Mouse (Mus musculus) left cerebral cortex, postnatal 4 days (tissue): ENCODE measurements around the gene Aebp2. TPM values are rescaled to one million over a fixed set of nuclear protein-coding genes. Genes with fewer than 3 reads are reported as not detected.

Source experiments
- DNase-seq: peaks from one replicate; pipeline ENCODE4 v3.0.0-alpha.2; 2022
- intact Hi-C: fragments of 180-260 bp; cut with DNase I; formaldehyde crosslinking; loops from one replicate; pipeline ENCODE4 v1.15.1; 2025
- total RNA-seq, 2 experiments: library from RNA; stranded (reverse); gene quantifications; 2 replicates each; pipeline ENCODE4 v1.2.3; 2021

Gene Aebp2
- total RNA-seq, 2 experiments from 2014 or later: 42.3 to 42.8 TPM

- intact Hi-C loops: no loop called here
- DNase-seq: no peak
Measured at GRCm38 (mm10) chr6:140605732-140606131, 16.7 kb upstream of the Aebp2 start.

- intact Hi-C loops: no loop called here
- DNase-seq: no peak
Measured at GRCm38 (mm10) chr6:140606534-140606933, 15.9 kb upstream of the Aebp2 start.

- DNase-seq: no peak
- intact Hi-C loops: no loop called here
Measured at GRCm38 (mm10) chr6:140608666-140609065, 13.8 kb upstream of the Aebp2 start.

- intact Hi-C loops: no loop called here
- no peak for DNase-seq
Measured at GRCm38 (mm10) chr6:140609533-140609932, 12.9 kb upstream of the Aebp2 start.

- intact Hi-C loops: no loop called here
- DNase-seq: no peak
Measured at GRCm38 (mm10) chr6:140610117-140610516, 12.3 kb upstream of the Aebp2 start.

GRCm38 (mm10) chr6:140611282-140611681 is 11.2 kb upstream of the Aebp2 start:
- no peak for DNase-seq

GRCm38 (mm10) chr6:140611893-140612473 is 10.5 kb upstream of the Aebp2 start:
- intact Hi-C loops: no loop called here
- no peak for DNase-seq

More at GRCm38 (mm10) chr6:140611282-140611681, 11.2 kb upstream of the Aebp2 start:
- intact Hi-C loops: no loop called here

- intact Hi-C loops: no loop called here
- DNase-seq: no peak
Measured at GRCm38 (mm10) chr6:140613822-140614221, 8.6 kb upstream of the Aebp2 start.

GRCm38 (mm10) chr6:140614711-140615110 is 7.8 kb upstream of the Aebp2 start:
- intact Hi-C loops: no loop called here

GRCm38 (mm10) chr6:140620531-140621349 is 1.7 kb upstream of the Aebp2 start:
- DNase-seq: no peak
- intact Hi-C loops: no loop called here

More at GRCm38 (mm10) chr6:140614711-140615110, 7.8 kb upstream of the Aebp2 start:
- DNase-seq: no peak

GRCm38 (mm10) chr6:140621622-140622021 is 841 bp upstream of the Aebp2 start:
- DNase-seq: no peak
- intact Hi-C loops: no loop called here

- DNase-seq: peak; percentile 93
- intact Hi-C loops: no loop called here
Measured at GRCm38 (mm10) chr6:140623226-140624095, 998 bp downstream of the Aebp2 start.

- intact Hi-C loops: no loop called here
- peak; percentile 42 for DNase-seq
Measured at GRCm38 (mm10) chr6:140624096-140625051, 1.9 kb downstream of the Aebp2 start.

- DNase-seq: no peak
- intact Hi-C loops: no loop called here
Measured at GRCm38 (mm10) chr6:140629176-140629859, 6.9 kb downstream of the Aebp2 start.

- DNase-seq: no peak
- intact Hi-C loops: no loop called here
Measured at GRCm38 (mm10) chr6:140630306-140630705, 7.8 kb downstream of the Aebp2 start.

- peak; percentile 55 for DNase-seq
- intact Hi-C loops: no loop called here
Measured at GRCm38 (mm10) chr6:140633616-140634015, 11.2 kb downstream of the Aebp2 start.

- DNase-seq: no peak
- intact Hi-C loops: no loop called here
Measured at GRCm38 (mm10) chr6:140636290-140636689, 13.8 kb downstream of the Aebp2 start.

GRCm38 (mm10) chr6:140642010-140642409 is 19.5 kb downstream of the Aebp2 start:
- DNase-seq: no peak
- intact Hi-C loops: no loop called here

GRCm38 (mm10) chr6:140642655-140643054 is 20.2 kb downstream of the Aebp2 start:
- intact Hi-C loops: no loop called here
- no peak for DNase-seq
